Mouse (Mus musculus) small intestine, adult 2 months (tissue): ENCODE data around the gene Abcc3. TPM values are rescaled to one million over a fixed set of nuclear protein-coding genes. Genes with fewer than 3 reads are reported as not detected.

ENCODE experiments used
- H3K27ac ChIP-seq: fragments of 200-500 bp; 2 replicates; pipeline ENCODE4 v1.5.1; 2012; ENCODE audit warnings: low read depth, low read length, control low read depth, inconsistent platforms; ENCODE audit not compliant: insufficient read depth
- H3K27me3 ChIP-seq: fragments of 200-500 bp; 2 replicates; pipeline ENCODE4 v1.6.1; 2012; ENCODE audit warnings: mild to moderate bottlenecking, moderate library complexity, low read length, inconsistent platforms; ENCODE audit not compliant: control insufficient read depth, insufficient read depth
- H3K36me3 ChIP-seq: fragments of 200-500 bp; 2 replicates; pipeline ENCODE4 v1.6.1; 2012; ENCODE audit warnings: mild to moderate bottlenecking, low read length, control low read depth, inconsistent platforms; ENCODE audit not compliant: control insufficient read depth, insufficient read depth
- H3K4me1 ChIP-seq: fragments of 200-500 bp; 2 replicates; pipeline ENCODE4 v1.6.1; 2012; ENCODE audit warnings: low read length, inconsistent platforms, mixed read lengths; ENCODE audit not compliant: control insufficient read depth, insufficient read depth, insufficient read length
- H3K4me3 ChIP-seq: fragments of 200-500 bp; 2 replicates; pipeline ENCODE4 v1.5.1; 2012; ENCODE audit warnings: low read depth, mild to moderate bottlenecking, control low read depth, inconsistent platforms, low read length, moderate library complexity
- CTCF ChIP-seq: fragments of 200-500 bp; IDR thresholded peaks from 2 replicates; pipeline ENCODE4 v1.5.1; 2012; ENCODE audit warnings: low read depth, mild to moderate bottlenecking, control low read depth, inconsistent platforms, low read length, moderate library complexity, mixed read lengths; ENCODE audit not compliant: insufficient replicate concordance, insufficient read length; ENCODE audit errors: extremely low read depth
- POLR2A ChIP-seq: fragments of 200-500 bp; IDR thresholded peaks from 2 replicates; pipeline ENCODE4 v1.6.1; 2012; ENCODE audit warnings: low read depth, mild to moderate bottlenecking, control low read depth, inconsistent platforms, low read length, moderate library complexity
- WGBS: fragments of 180-500 bp; shearing (Covaris S2); methylation state at CpG from one replicate; pipeline ENCODE4 v1.1.7; 2018; 5-methylcytosine and 5-hydroxymethylcytosine counted together
- polyA plus RNA-seq: library from polyadenylated mRNA; depleted of rRNA; stranded (reverse); fragments of >200 nt; gene quantifications from 2 replicates; pipeline ENCODE4 v1.2.3, GENCODE M21; 2012

Gene Abcc3
- polyA plus RNA-seq, 1 experiment, result 42.4 TPM

DNA sequence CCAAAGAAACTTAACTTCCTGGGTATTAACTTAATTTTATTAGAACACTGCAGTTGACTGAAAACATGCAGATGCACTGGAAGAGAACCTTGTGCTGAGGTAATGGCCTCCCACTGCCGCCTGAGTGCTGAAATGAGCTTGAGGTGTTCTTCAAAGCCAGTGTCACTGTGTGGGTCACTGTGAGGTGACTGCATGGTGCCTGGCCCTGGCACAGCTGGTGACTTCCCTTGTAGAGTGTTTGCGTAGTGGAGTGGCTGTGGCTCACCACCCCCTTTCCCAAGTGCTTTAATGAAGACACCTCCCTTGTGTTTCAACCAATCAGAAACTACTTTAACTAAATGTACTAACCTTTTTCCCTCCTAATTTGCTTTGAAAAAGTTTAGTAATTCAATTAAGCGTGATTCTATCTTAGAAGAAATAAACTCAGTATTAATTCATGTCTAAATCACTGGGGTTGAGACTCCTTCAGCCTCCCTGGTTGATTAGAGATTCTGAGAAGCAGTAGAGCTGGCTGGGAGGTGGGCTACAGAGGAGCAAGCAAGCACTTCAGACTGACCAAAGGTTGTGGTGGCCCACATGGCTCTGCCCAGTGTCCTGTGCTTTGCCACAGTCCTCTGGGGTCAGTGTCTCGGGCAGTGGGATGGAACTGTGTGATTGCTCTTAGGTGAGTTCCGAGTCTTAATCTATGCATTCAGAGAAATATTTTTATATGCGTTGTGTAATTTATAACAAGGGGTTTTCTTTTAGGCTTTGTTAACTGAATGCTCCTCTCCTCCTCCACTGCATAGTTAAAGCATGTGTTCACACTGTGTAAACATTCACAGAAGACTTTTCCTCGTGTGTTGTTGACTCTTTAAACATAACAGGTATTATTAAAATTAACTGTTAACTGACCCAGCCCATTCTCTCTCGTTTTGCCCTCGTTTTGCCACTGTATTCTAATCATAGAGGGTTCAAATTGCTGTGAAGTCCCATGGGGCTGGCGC, 51.6 kb downstream of the Abcc3 start:
- Histone ChIP-seq H3K36me3 (peaks cover 17% of the 10 kb centered on the region), H3K4me1 (peaks cover 2% of the 10 kb centered on the region), H3K4me3 (no peak overlapping the region), H3K27me3 (no peaks in the 10 kb centered on the region), H3K27ac (no peak overlapping the region; the same call in 1 of the 2 replicates)
- 43% methylated on average over 10 of the region's 10 CpGs for WGBS
- TF ChIP-seq POLR2A (no peak), CTCF (no peak)

DNA sequence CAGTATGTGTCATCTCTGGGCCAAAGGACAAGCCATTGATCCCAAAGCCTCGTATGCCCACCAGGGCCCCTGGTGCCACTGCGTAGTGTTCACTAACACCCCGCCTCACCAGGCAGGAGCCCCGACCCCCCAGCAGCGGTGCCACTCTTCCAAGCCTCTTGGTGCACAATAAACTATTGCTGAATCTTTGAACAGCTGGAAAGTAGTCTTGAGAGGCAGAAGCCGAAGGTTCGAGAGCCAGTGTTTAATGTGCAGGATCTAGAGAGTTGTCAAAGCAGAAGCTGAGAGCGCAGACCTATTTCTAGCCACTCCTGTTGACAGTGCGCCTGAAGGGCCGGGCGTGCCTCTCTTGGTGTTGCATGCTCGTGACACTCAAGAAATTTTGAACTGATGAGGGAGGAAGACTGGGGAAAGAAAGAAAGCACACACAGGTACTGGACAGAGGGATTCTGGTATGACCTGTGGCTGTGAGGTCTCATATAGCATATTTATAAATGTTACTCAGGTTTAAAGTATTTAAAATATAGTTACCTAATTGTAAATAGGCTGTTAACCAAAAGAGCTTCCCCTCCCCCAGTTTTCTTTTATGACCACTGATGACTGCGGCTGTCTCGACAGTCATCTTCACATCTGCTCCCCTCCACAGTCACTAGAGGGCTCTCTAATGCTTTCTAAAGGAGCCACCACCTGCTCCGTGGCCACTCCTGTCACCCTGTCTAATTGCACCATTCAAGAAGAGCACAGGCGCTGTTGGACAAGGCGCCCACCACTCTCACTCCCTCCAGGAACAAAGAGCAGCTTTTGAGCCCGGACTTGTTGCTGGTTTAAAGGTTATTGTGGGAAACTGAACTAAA, 52.8 kb downstream of the Abcc3 start:
- no peak overlapping the region for H3K4me3 ChIP-seq
- 55% methylated on average over 18 of the region's 18 CpGs for WGBS
- no peak overlapping the region for H3K27ac ChIP-seq
- TF ChIP-seq POLR2A (no peak), CTCF (peak; percentile 79; the same call in 1 of the 2 replicates)
- H3K4me1 ChIP-seq, result peaks cover 2% of the 10 kb centered on the region; the same call in 1 of the 2 replicates
- H3K27me3 ChIP-seq, result no peaks in the 10 kb centered on the region
- peaks cover 18% of the 10 kb centered on the region for H3K36me3 ChIP-seq

DNA sequence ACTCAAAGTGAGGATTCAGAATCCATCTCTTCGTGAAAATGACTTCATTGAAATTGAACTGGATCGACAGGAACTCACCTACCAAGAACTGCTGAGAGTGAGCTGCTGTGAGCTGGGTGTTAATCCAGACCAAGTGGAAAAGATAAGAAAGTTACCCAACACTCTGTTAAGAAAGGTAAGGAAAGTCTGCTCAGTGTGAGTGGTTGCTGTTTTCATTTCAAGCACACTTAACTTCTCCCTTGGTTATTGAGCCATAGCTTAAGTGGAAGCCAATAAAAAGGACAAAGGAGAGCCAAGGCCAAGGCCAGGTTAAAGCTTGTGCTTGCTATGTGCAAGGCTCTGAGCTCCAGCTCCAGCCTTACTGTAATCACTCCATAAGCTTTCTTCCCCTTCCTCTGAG, 54.5 kb downstream of the Abcc3 start:
- peaks cover 24% of the 10 kb centered on the region for H3K36me3 ChIP-seq
- WGBS, result 82% methylated on average over 2 of the region's 2 CpGs

DNA sequence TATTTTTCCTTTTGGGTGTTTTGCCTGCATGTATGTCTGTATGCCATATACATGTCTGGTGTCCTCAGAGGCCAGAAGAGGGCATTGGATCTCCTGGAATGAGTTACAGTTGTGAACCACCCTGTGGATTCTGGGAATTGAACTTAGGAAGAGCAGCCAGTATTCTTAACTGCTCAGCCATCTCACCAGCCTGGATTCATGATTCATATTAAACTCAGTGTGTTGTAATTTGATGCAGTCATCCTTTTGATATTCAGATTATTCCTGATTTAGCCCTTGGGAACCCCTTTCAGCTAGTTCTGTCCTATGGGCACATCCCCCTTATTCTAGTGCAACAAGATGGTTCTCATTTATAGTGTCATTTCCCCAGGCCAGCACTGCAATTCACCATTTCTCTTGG, 56.2 kb downstream of the Abcc3 start:
- peaks cover 10% of the 10 kb centered on the region; the same call in 1 of the 2 replicates for H3K4me1 ChIP-seq
- H3K27me3 ChIP-seq, result no peaks in the 10 kb centered on the region
- no peak overlapping the region for H3K27ac ChIP-seq
- H3K36me3 ChIP-seq, result peaks cover 25% of the 10 kb centered on the region
- H3K4me3 ChIP-seq, result no peak overlapping the region
- TF ChIP-seq CTCF (no peak), POLR2A (no peak)

More for the DNA sequence above, 54.5 kb downstream of the Abcc3 start:
- Histone ChIP-seq H3K4me1 (peaks cover 10% of the 10 kb centered on the region; the same call in 1 of the 2 replicates), H3K4me3 (no peak overlapping the region), H3K27ac (no peak overlapping the region), H3K27me3 (no peaks in the 10 kb centered on the region)
- TF ChIP-seq CTCF (no peak), POLR2A (no peak)

DNA sequence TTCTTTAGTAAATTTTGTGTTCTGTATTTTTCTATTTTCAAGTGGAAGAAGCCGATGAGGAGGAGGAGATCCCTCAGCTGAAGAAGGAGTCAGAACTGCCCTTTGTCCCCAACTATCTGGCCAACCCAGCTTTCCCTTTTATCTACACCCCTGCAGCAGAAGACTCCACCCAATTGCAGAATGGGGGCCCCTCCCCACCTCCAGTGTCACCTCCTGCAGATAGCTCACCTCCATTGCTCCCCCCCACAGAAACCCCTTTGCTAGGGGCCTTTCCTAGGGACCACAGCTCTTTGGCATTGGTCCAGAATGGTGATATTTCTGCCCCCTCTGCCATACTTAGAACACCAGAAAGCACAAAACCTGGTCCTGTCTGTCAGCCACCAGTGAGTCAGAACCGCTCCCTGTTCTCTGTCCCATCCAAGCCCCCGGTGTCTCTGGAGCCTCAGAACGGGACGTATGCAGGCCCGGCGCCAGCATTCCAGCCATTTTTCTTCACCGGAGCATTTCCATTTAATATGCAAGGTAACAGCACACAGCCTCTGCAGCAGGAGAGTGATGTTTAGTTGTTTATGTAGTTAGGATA, 58.3 kb downstream of the Abcc3 start:
- Histone ChIP-seq H3K36me3 (peaks cover 20% of the 10 kb centered on the region), H3K4me1 (peaks cover 21% of the 10 kb centered on the region; the same call in 1 of the 2 replicates), H3K27ac (peak overlapping the region; percentile 32; the same call in 1 of the 2 replicates), H3K4me3 (no peak overlapping the region), H3K27me3 (no peaks in the 10 kb centered on the region)
- 59% methylated on average over 8 of the region's 8 CpGs for WGBS
- no peak for TF ChIP-seq CTCF
- no peak for TF ChIP-seq POLR2A

DNA sequence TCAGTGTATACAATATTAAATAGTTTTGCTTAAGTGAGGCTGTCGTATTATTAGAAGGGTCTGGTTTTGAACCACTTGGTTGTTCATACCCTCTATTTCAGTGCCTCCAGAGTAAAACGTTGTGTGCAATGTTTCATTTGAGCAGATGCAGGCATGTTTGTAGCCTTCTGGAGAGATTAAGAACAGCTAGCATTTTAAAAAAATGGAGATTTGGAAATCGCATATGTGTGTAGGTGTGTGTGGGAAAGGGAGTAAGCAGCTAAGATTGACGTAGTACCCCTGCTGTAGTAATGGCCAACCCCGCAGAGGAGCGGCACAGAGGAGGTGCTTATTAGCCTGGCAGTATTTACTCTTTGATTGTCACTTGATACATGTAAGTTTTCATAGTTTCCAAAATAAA, 60.1 kb downstream of the Abcc3 start:
- no peak overlapping the region for H3K27ac ChIP-seq
- peaks cover 21% of the 10 kb centered on the region; the same call in 1 of the 2 replicates for H3K4me1 ChIP-seq
- H3K4me3 ChIP-seq, result no peak overlapping the region

More for the DNA sequence above, 60.1 kb downstream of the Abcc3 start:
- Histone ChIP-seq H3K36me3 (peaks cover 11% of the 10 kb centered on the region), H3K27me3 (no peaks in the 10 kb centered on the region)
- WGBS, result 75% methylated on average over 6 of the region's 6 CpGs
- TF ChIP-seq POLR2A (no peak), CTCF (no peak)
